Mouse (Mus musculus): Measurements from ENCODE around the gene Hmga1.

The Hmga1 gene

DNA sequence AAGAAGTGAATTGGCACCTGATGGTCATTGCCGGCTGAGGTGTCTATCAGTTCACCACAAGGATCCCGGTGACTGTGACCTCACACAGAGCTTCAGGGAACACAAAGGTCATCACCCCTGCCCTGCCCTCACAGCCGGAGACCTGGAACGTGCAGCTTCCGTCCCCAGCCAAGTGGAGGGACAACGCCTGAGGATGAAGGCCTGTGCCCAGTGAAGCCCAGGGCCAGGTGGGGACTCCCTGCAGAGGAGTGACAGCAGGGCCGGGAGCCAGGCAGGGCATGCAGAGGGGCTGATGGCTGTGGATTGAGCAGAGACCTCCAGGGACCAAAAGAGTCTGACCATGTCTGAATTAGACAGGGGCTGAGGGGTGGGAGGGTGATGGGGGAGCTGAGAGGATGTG, 33.2 kb upstream of the Hmga1 start:
- in situ Hi-C loops (cut with MboI; ENCODE audit: unreplicated experiment in 2 of 2): loop anchor here in 1 of 2 experiments (25.0 kb wide), 2 partner anchors 636 to 1086 kb away; no protein-coding TSS in a partner anchor

DNA sequence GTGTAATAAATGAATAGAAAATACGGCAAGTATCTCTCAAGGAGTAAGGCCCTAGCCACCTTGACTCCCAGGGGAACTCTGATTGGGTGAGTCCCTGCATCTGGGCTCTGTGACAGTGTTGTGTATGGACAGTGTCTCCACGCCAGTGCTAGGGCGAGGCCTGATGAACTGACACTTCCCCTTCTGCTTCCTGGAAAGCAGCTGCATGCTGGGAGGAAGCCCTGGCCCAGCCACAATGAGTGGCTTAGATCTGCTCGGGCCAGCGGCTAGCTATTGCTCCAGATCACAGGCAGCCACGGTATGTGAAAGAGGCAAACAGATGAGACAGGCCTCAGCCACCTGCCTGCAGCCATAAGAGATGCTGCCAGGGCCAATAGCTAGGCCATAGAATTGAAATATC, 29.1 kb upstream of the Hmga1 start:
- in situ Hi-C loops (cut with MboI; ENCODE audit: unreplicated experiment in 2 of 2): loop anchor here (25.0 kb wide), 2 partner anchors 235 to 635 kb away; no protein-coding TSS in a partner anchor

DNA sequence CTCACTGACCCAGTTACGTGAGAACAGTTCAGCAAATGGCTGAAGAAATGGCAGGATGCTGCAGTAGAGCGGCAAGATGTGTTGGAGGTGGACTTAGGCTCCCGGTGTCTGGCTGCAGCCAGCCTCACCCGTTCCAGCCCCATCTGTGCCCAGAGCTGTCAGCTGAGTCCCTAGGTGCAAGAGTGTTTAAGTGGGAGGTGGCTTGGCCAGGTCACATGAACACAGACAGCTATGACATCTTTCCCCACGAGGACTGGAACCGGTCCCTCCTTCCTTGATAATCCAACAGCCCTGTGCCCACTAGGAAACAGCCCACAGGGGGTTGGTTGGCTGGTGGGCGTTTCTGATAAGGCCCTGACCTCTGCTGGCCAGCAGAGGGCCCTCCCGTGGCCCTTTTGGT, 28.3 kb upstream of the Hmga1 start:
- in situ Hi-C loops (cut with MboI; ENCODE audit: unreplicated experiment in 2 of 2): loop anchor here (25.0 kb wide), 2 partner anchors 234 to 634 kb away; no protein-coding TSS in a partner anchor

GRCm38 (mm10) chr17:27528767-27529166, 27.5 kb upstream of the Hmga1 start:
- in situ Hi-C loops (cut with MboI; ENCODE audit: unreplicated experiment in 2 of 2): loop anchor here (25.0 kb wide), 2 partner anchors 234 to 634 kb away; no protein-coding TSS in a partner anchor

GRCm38 (mm10) chr17:27532095-27532494, 24.2 kb upstream of the Hmga1 start:
- in situ Hi-C loops (cut with MboI; ENCODE audit: unreplicated experiment in 2 of 2): loop anchor here (5.0 to 25.0 kb wide), 5 partner anchors 35 to 630 kb away; partner anchors contain the start of genes AI413582 (in 2 of the 2), RPS10-NUDT3 (in 1 of the 2) and Rps10 (in 1 of the 2)

DNA sequence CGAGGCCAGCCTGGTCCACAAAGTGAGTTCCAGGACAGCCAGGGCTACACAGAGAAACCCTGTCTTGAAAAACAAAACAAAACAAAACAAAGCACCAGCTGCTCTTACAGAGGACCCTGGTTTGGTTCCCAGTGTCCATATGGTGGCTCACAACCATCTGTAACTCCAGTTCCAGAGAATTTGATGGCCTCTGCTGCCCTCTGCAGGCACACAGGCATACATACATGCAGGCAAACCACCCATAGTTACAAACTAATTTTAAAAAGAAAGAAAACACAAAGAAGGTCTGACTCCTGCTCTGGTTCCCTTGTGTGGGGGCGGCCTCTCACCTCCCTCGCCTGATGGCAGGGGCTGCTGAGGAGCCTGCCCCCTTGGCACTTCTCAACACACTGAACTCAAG, 22.9 kb upstream of the Hmga1 start:
- in situ Hi-C loops (cut with MboI; ENCODE audit: unreplicated experiment in 2 of 2): loop anchor here (5.0 to 25.0 kb wide), 5 partner anchors 34 to 629 kb away; partner anchors contain the start of genes AI413582 (in 2 of the 2), RPS10-NUDT3 (in 1 of the 2) and Rps10 (in 1 of the 2)

DNA sequence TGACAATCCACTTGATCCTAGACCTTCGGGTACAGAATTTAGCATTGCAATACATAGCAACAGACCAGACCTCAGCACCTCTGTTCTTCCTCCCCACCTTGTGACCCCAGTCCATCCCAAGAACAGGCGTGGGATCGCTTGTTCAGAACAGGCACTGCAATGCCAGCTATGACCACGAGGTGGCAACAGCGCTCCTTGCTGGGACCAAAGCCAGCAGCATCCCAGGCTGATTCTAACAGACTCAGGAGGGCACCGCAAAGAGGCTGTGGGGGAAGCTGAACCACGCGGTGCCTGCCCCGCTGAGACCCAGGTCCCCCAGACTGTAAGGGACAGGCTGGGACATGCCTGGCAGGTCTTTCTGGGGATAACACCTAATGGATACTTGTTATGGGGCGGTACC, 21.6 kb upstream of the Hmga1 start:
- in situ Hi-C loops (cut with MboI; ENCODE audit: unreplicated experiment in 2 of 2): loop anchor here (5.0 to 25.0 kb wide), 5 partner anchors 33 to 628 kb away; partner anchors contain the start of genes AI413582 (in 2 of the 2), RPS10-NUDT3 (in 1 of the 2) and Rps10 (in 1 of the 2)

DNA sequence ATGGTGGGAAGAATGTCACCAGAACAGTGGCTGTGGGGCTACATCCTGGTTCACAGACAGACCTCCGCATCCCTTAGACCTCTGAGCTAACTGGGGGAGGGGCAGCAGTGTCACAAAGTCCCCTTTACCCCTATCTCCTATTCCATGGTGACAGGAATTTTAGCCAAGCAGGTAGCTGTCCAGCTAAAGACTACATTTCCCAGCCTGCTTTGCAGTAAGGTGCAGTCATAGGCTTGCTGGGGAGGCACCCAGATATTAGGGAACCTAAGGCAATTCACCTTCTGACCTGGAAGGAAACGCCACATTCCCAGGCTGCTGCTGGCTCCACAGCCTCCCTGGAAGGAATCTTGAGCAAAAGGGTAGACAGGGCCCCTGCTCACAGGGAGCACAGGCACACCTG, 15.0 kb upstream of the Hmga1 start:
- in situ Hi-C loops (cut with MboI; ENCODE audit: unreplicated experiment in 2 of 2): loop anchor here (5.0 to 25.0 kb wide), 3 partner anchors 91 to 621 kb away; no protein-coding TSS in a partner anchor

- in situ Hi-C loops (cut with MboI; ENCODE audit: unreplicated experiment in 2 of 2): loop anchor here (5.0 to 25.0 kb wide), 3 partner anchors 90 to 620 kb away; no protein-coding TSS in a partner anchor
These were observed 14.3 kb upstream of the Hmga1 start for GRCm38 (mm10) chr17:27541984-27542383.

- in situ Hi-C loops (cut with MboI; ENCODE audit: unreplicated experiment in 2 of 2): loop anchor here (5.0 to 25.0 kb wide), 3 partner anchors 88 to 618 kb away; no protein-coding TSS in a partner anchor
These were observed 11.7 kb upstream of the Hmga1 start for GRCm38 (mm10) chr17:27544551-27544950.

GRCm38 (mm10) chr17:27545991-27546390, 10.3 kb upstream of the Hmga1 start:
- in situ Hi-C loops (cut with MboI; ENCODE audit: unreplicated experiment in 2 of 2): loop anchor here (25.0 kb wide), 2 partner anchors 216 to 616 kb away; no protein-coding TSS in a partner anchor

GRCm38 (mm10) chr17:27546574-27547085, 9.7 kb upstream of the Hmga1 start:
- in situ Hi-C loops (cut with MboI; ENCODE audit: unreplicated experiment in 2 of 2): loop anchor here (25.0 kb wide), 2 partner anchors 216 to 616 kb away; no protein-coding TSS in a partner anchor

- in situ Hi-C loops (cut with MboI; ENCODE audit: unreplicated experiment in 2 of 2): loop anchor here (25.0 kb wide), 2 partner anchors 215 to 615 kb away; no protein-coding TSS in a partner anchor
These were observed 8.9 kb upstream of the Hmga1 start for GRCm38 (mm10) chr17:27547253-27547868.

DNA sequence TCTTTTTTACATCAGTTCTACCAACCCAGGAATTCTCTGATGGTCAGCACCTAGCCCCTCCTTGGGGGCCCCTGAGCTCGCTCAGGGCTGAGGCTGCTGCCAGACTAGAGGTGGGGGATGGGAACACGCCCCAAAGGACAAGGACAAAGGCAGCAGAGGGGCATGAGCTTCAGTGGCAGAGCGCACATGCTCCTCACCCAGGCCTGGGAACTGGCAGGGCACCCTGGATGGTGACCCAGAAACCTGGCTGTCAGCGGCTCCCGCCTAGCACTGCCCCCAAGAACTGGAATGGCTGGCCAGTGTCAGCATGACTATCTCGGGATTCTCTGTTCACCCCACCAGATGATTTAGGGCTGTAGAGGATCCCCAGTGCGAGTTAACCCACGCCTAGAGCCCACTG, 7.1 kb upstream of the Hmga1 start:
- in situ Hi-C loops (cut with MboI; ENCODE audit: unreplicated experiment in 2 of 2): loop anchor here (25.0 kb wide), 2 partner anchors 213 to 613 kb away; no protein-coding TSS in a partner anchor

DNA sequence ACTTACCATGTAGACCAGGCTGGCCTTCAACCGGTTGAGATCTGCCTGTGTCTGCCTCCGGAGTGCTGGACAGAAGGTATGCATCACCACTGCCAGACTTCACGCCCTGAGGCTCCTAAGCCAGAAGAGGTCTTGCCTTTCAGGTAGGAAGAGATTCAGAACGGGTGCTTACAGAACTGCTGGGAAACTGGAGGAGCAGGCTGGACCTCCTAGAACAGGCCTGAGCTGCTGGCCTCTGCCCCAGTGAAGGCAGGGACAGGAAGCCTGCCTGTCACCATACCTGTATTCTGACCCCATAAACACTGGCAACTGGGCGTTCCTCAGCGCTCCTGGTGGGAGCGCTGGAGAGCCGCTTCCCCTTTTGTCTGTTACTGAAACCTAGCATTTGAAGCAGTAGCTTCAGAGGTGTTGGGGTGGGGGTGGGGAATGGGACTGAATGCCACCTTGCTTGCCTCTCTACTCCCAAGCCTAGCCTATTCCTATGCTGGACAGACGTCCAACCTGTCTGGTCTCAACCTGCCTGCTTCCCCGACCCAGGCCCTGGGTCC, 4.8 kb upstream of the Hmga1 start:
- in situ Hi-C loops (cut with MboI; ENCODE audit: unreplicated experiment in 2 of 2): no loop called here

- in situ Hi-C loops (cut with MboI; ENCODE audit: unreplicated experiment in 2 of 2): no loop called here
These were observed 3.8 kb upstream of the Hmga1 start for GRCm38 (mm10) chr17:27552215-27553201.

DNA sequence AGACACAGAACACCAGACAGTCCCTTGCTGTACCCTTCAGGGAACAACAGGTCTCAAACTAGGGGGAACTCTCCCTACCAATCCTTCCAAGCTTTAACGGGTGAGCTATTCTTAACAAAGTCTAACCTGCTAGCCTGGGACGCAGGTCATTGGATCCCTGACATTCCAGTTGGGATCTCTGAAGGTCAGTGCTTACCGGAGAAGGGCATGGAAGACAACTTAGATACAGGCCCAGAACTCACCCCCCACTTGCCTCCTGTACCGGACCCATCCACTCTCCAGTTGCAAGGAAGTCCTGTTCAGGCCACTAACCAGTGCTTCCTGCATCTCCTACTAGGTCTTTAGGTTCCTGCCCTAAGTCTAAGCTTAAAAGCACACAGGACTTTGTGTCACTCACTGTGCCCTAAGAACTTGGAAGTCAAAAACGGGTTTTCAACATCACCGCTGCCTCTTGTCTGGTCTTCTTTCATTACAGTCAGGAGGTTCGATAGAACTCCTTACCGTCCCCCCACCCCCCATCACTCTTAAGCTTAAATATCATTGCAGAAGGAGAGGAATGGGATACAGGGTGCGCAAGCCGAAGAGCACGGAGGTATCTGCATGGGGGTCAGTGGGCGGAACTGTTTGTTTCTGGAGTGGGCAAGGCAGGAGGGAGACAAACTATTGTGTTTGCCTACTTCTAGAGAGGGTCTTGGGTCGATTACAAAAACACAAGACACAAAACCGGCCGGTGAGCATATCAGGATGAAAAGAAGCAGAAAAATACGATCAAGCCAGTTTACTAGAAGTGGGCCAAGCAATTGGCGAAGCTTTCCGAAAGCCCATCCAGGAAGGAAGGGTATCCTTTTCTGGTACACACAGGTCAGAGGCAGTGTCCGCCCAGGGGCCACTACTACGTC, 2.0 kb upstream of the Hmga1 start:
- in situ Hi-C loops (cut with MboI; ENCODE audit: unreplicated experiment in 2 of 2): no loop called here

GRCm38 (mm10) chr17:27555075-27555511, 1.2 kb upstream of the Hmga1 start:
- in situ Hi-C loops (cut with MboI; ENCODE audit: unreplicated experiment in 2 of 2): no loop called here

Data from v-Abl transformed pro-B cells (cell line).